Mouse (Mus musculus) neural tube, embryonic 12.5 days (tissue): ENCODE results near the gene Tox2. TPM values are rescaled to one million over a fixed set of nuclear protein-coding genes. Genes with fewer than 3 reads are reported as not detected.

Source experiments
- ATAC-seq: fragments of 200-750 bp; cut with Nextera tagmentation; 2 replicates; pipeline ENCODE4 v1.8.0; 2017; ENCODE audit warnings: low read depth, mild to moderate bottlenecking, moderate TSS enrichment, moderate library complexity; ENCODE audit not compliant: low FRiP score
- H3K27ac ChIP-seq: fragments of 300-500 bp; sonication (generic); 2 replicates; pipeline ENCODE4 v1.5.1; 2016
- H3K27me3 ChIP-seq: fragments of 300-500 bp; sonication (generic); replicated peaks from 2 replicates; pipeline ENCODE4 v1.6.1; 2016; ENCODE audit warnings: mild to moderate bottlenecking
- H3K36me3 ChIP-seq: fragments of 300-500 bp; sonication (generic); 2 replicates; pipeline ENCODE4 v1.6.1; 2016; ENCODE audit warnings: mild to moderate bottlenecking
- H3K4me1 ChIP-seq: fragments of 300-500 bp; sonication (generic); 2 replicates; pipeline ENCODE4 v1.6.1; 2016
- H3K4me2 ChIP-seq: fragments of 300-500 bp; sonication (generic); replicated peaks from 2 replicates; pipeline ENCODE4 v1.6.1; 2016; ENCODE audit warnings: mild to moderate bottlenecking
- H3K4me3 ChIP-seq: fragments of 300-500 bp; sonication (generic); 2 replicates; pipeline ENCODE4 v1.5.1; 2016
- H3K9ac ChIP-seq: fragments of 300-500 bp; sonication (generic); 2 replicates; pipeline ENCODE4 v1.6.1; 2016; ENCODE audit warnings: mild to moderate bottlenecking
- H3K9me3 ChIP-seq: fragments of 300-500 bp; sonication (generic); 2 replicates; pipeline ENCODE4 v1.6.1; 2016; ENCODE audit warnings: mild to moderate bottlenecking
- WGBS: fragments of 180-500 bp; shearing (Covaris S2); methylation state at CpG from one replicate; pipeline ENCODE4 v1.1.7; 2016; 5-methylcytosine and 5-hydroxymethylcytosine counted together
- polyA plus RNA-seq: library from polyadenylated mRNA; unstranded; fragments of >200 nt; fragmentation: Nextera tagmentation; extraction: Ambion mirVana; gene quantifications from 2 replicates; pipeline ENCODE4 v1.2.1, GENCODE M21; 2016

Tox2 gene
- polyA plus RNA-seq, 1 experiment from 2014 or later, result 18.8 TPM

DNA sequence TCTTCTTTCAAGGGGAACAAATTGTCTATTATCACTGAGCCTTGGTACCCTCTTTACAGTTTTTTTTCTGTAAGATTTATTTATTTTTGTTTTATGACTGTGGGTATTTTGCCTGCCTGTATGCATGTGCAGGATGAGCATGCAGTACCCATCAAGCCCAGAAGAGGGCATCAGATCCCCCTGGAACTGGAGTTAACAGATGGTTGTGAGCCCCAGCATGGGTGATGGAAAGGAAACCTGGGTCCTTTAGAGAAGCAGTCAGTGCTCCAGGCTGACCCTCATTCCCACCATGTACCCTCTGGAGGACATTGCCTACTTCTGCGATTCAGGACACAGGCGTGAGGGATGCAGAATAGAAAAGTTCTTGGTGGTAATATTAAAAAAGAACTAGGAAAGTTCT lies 4.4 kb downstream of the Tox2 start:
- Histone ChIP-seq H3K9me3 (no peaks in the 10 kb centered on the region), H3K4me1 (peaks cover 38% of the 10 kb centered on the region), H3K4me2 (no peak overlapping the region), H3K27ac (no peak overlapping the region), H3K27me3 (peaks cover 24% of the 10 kb centered on the region), H3K36me3 (no peaks in the 10 kb centered on the region), H3K4me3 (no peak overlapping the region), H3K9ac (no peak overlapping the region)
- 98% methylated on average over 2 of the region's 2 CpGs for WGBS
- no peak for ATAC-seq

DNA sequence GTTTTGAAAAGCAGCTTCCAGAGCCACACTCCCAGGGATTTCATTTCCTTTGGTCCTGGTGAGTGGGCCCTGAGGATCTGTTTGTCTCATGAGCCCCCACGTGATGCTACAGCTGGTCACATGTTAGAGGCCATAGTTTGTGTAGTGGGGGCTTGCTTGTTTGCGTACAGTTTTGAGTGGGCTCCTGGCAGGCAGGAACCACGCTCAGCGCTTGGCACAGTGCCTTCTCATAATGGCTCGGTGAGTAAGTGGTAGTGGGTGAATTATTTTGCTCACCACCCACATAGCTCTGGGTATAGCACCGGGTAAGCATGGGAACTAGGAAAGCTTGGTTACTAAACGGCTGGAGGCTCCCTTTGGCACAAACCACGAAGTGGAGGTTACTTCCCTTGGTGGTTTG lies 6.2 kb downstream of the Tox2 start:
- ATAC-seq, result no peak
- no peaks in the 10 kb centered on the region for H3K9me3 ChIP-seq
- H3K9ac ChIP-seq, result no peak overlapping the region
- peaks cover 15% of the 10 kb centered on the region for H3K27me3 ChIP-seq
- H3K4me1 ChIP-seq, result peaks cover 23% of the 10 kb centered on the region; the same call in 1 of the 2 replicates
- no peak overlapping the region for H3K27ac ChIP-seq
- H3K4me3 ChIP-seq, result no peak overlapping the region
- no peaks in the 10 kb centered on the region for H3K36me3 ChIP-seq
- H3K4me2 ChIP-seq, result no peak overlapping the region
- WGBS, result 85% methylated on average over 8 of the region's 8 CpGs

DNA sequence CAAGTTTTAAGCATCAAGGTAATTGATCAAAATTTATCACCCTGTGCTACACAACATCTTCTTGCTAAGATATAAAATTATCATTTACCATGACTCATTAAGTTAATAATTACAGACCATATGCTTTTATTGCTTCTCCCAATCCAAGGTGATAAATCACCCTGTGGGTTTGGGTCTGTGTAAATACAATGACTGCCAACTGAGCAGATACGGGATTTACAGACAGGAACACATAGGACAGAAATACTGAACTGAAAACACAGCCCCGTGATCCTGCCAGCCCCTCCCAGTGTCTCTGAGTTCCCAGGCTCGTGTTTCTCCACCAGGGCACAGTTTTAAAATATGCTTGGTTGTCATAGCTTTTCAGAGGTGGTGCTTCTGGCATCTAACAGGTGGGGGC lies 10.2 kb downstream of the Tox2 start:
- Histone ChIP-seq H3K9me3 (no peaks in the 10 kb centered on the region), H3K36me3 (no peaks in the 10 kb centered on the region), H3K4me2 (no peak overlapping the region), H3K27me3 (peaks cover 4% of the 10 kb centered on the region; the same call in 1 of the 2 replicates), H3K9ac (no peak overlapping the region), H3K27ac (no peak overlapping the region), H3K4me3 (no peak overlapping the region), H3K4me1 (no peaks in the 10 kb centered on the region)
- 25% methylated on average over 3 of the region's 3 CpGs for WGBS
- ATAC-seq, result no peak

DNA sequence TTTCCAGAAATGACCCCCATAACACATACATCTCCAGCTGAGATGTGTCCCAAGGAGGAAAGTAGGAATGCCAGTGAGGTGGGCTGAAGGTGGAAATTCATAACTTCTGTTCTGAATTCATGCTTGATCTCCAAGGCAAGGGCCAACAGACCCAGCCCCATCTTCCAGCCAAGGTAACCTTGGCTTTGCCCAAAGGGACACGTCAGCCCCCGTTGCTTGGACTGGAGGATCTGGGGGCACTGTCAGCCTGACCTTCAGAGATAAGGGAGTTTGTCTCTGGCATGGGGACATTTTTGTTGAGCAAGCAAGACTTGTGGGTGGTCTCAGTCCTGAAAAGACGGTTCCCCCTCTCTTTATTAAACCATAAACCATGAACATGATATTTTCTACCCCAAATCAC lies 15.2 kb downstream of the Tox2 start:
- no peak overlapping the region for H3K27ac ChIP-seq
- WGBS, result 86% methylated on average over 3 of the region's 3 CpGs
- ATAC-seq, result no peak
- H3K4me1 ChIP-seq, result 0 out of 2 replicates have a peak, but pooled peaks cover 4% of the 10 kb centered on the region
- H3K27me3 ChIP-seq, result peaks cover 8% of the 10 kb centered on the region; the same call in 1 of the 2 replicates
- no peak overlapping the region for H3K4me3 ChIP-seq
- no peak overlapping the region for H3K9ac ChIP-seq
- no peaks in the 10 kb centered on the region for H3K36me3 ChIP-seq
- H3K4me2 ChIP-seq, result no peak overlapping the region
- no peaks in the 10 kb centered on the region for H3K9me3 ChIP-seq

DNA sequence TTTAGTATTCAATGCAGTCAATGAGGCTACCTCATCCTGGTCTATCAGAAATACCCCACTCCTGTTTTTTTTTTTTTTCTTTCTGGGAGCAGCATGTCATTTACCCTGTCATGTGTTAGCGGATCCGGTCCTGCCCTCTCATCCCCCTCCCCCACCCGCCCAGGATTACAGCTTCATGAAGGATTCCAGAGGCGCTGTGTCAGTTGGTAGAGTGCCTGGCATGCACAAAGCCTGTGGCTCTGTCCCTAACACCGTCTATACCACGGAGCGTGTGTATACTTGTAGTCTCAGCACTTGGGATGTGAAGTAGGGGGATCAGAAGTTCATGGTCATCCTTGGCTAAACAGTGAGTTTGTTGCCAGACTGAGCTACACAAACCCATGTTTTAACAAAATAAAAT lies 15.6 kb downstream of the Tox2 start:
- H3K9me3 ChIP-seq, result no peaks in the 10 kb centered on the region
- no peak for ATAC-seq
- no peak overlapping the region for H3K27ac ChIP-seq
- no peak overlapping the region for H3K4me2 ChIP-seq
- no peaks in the 10 kb centered on the region for H3K36me3 ChIP-seq
- H3K4me1 ChIP-seq, result 0 out of 2 replicates have a peak, but pooled peaks cover 4% of the 10 kb centered on the region
- no peak overlapping the region for H3K9ac ChIP-seq
- H3K4me3 ChIP-seq, result no peak overlapping the region
- peaks cover 8% of the 10 kb centered on the region; the same call in 1 of the 2 replicates for H3K27me3 ChIP-seq
- WGBS, result 71% methylated on average over 7 of the region's 7 CpGs

DNA sequence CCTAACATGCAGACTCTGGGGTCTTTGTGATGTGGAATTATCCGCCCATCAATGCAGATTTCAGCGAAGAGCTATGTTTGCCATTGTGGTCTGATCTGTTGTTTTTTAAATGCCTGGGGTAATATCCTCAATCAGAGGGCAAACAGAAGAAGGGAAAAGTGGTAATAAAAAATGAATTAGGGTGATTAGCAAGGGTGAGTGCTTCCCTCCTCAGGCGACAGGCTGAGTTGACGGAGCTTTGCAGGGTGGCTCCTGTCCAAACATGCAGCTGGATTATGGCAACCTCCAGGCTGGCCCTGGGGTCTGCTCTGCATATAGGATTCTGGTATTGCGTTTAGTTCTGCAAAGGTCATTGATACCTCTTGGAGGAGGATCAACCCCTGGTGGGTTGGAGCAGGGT lies 16.5 kb downstream of the Tox2 start:
- Histone ChIP-seq H3K9ac (no peak overlapping the region), H3K27me3 (peaks cover 8% of the 10 kb centered on the region; the same call in 1 of the 2 replicates), H3K9me3 (no peaks in the 10 kb centered on the region), H3K4me1 (0 out of 2 replicates have a peak, but pooled peaks cover 4% of the 10 kb centered on the region), H3K27ac (no peak overlapping the region), H3K4me3 (no peak overlapping the region), H3K4me2 (no peak overlapping the region), H3K36me3 (no peaks in the 10 kb centered on the region)
- ATAC-seq, result no peak
- 37% methylated on average over 5 of the region's 5 CpGs for WGBS

DNA sequence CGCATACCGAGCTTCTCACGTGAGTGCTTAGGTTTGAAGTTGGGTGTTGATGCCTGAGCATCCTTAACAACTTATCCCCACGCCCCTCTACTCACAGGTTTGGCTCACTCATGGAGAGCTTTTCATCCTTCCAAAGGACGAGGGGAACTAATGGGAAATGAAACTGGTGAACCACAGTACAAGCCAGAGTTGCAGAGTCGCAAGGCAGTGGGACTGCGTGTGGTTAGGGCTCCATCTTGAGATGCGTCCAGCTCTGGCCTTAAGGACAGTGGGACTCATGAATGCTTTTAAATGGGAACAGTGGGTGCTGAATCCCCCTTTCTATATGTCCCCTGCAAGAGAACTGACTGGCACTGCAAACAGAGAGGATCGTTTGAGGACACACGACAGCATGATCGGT lies 17.8 kb downstream of the Tox2 start:
- ATAC-seq, result no peak
- Histone ChIP-seq H3K27ac (no peak overlapping the region), H3K9me3 (no peaks in the 10 kb centered on the region), H3K4me1 (0 out of 2 replicates have a peak, but pooled peaks cover 4% of the 10 kb centered on the region), H3K4me3 (no peak overlapping the region), H3K36me3 (no peaks in the 10 kb centered on the region), H3K4me2 (no peak overlapping the region), H3K27me3 (peaks cover 8% of the 10 kb centered on the region; the same call in 1 of the 2 replicates), H3K9ac (no peak overlapping the region)
- WGBS, result 93% methylated on average over 11 of the region's 11 CpGs

DNA sequence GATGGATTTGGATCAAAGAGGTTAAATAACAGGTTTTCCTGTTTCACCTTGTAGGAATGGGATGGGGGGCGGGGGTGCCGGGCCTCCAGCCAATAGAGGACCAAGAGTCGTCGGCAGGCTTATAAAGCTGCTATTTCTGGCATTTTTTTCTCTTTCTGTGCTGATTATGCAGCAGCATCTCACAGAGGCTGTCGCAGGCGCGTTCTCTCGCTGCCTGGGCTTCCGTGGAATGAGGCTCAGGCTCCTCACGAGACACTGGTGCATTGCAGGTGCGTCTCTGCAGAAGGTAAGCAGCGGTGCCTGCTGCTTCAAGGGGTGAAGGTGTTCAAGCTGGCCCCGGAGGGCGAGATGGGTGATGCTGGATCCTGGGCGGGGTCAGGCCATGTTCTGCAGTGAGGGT lies 22.4 kb downstream of the Tox2 start:
- no peak for ATAC-seq
- Histone ChIP-seq H3K4me1 (peaks cover 6% of the 10 kb centered on the region; the same call in 1 of the 2 replicates), H3K4me2 (no peak overlapping the region), H3K9ac (no peak overlapping the region), H3K4me3 (no peak overlapping the region), H3K36me3 (no peaks in the 10 kb centered on the region), H3K27me3 (0 out of 2 replicates have a peak, but pooled peaks cover 3% of the 10 kb centered on the region), H3K27ac (no peak overlapping the region), H3K9me3 (no peaks in the 10 kb centered on the region)
- 79% methylated on average over 15 of the region's 15 CpGs for WGBS

DNA sequence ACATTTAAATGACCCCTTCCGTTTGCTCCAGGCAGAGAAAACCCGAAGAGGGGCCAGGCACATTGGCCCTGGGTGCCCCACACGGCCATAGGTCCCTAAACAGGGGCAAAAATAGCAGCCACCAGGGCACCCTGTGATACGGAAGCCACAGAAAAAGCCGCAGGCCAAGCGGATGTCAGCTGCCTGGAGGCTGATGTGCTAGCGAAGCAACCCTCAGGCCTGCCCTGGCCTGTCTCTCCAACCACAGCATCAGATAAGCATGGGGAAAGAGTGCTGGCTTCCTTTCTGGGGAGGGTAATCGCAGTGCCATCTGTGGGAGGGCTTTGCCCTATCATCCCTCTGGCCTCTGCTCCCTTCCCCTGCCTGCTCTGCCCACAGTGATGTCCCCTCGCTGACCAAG lies 26.1 kb downstream of the Tox2 start:
- Histone ChIP-seq H3K9me3 (no peaks in the 10 kb centered on the region), H3K4me1 (peaks cover 11% of the 10 kb centered on the region; the same call in 1 of the 2 replicates)

DNA sequence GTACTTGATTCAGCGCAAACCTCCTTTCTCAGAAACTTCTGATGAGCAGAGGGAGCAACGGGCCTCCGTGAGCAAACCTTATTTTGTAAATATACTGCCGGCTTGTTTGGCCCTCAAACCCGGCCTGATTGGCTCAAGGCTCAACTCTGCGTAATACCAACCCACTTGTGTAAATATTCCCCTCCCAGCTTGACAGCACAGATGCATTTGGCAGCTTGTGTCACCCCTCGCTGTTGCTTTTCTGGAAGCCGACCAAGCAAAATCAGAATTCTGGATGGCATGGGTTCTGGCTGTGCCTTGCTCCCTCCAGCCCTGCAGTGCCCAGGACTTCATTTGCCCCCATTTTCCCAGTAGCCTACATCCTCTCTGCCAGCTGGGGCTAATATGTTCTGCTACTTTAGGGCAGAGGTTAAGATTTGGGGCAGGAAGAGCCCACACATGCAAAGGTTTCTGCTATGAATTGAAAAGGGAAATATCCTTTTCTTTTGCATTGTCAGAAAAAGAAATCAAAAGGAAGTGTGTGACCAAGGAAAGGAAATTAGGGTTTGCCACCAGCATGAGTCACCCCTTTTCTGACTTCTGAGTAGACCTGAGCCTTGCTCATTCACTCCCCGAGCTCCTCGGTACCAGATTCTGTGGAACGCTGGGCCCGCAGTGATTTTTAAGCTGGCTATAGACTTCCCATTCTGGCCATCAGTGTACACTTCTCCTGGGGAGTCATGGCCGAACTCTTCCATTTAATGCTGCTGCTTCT lies 29.0 kb downstream of the Tox2 start:
- no peaks in the 10 kb centered on the region for H3K9me3 ChIP-seq
- peaks cover 20% of the 10 kb centered on the region for H3K4me1 ChIP-seq
- no peaks in the 10 kb centered on the region; the same call in 1 of the 2 replicates for H3K27me3 ChIP-seq
- H3K4me2 ChIP-seq, result no peak overlapping the region
- H3K9ac ChIP-seq, result no peak overlapping the region
- no peak for ATAC-seq
- no peaks in the 10 kb centered on the region for H3K36me3 ChIP-seq
- H3K4me3 ChIP-seq, result no peak overlapping the region
- WGBS, result 76% methylated on average over 13 of the region's 13 CpGs
- no peak overlapping the region for H3K27ac ChIP-seq

More for the DNA sequence above, 26.1 kb downstream of the Tox2 start:
- no peak overlapping the region for H3K27ac ChIP-seq
- H3K9ac ChIP-seq, result no peak overlapping the region
- ATAC-seq, result no peak
- H3K4me3 ChIP-seq, result no peak overlapping the region
- no peak overlapping the region for H3K4me2 ChIP-seq
- H3K36me3 ChIP-seq, result no peaks in the 10 kb centered on the region
- no peaks in the 10 kb centered on the region for H3K27me3 ChIP-seq
- WGBS, result 83% methylated on average over 9 of the region's 9 CpGs

DNA sequence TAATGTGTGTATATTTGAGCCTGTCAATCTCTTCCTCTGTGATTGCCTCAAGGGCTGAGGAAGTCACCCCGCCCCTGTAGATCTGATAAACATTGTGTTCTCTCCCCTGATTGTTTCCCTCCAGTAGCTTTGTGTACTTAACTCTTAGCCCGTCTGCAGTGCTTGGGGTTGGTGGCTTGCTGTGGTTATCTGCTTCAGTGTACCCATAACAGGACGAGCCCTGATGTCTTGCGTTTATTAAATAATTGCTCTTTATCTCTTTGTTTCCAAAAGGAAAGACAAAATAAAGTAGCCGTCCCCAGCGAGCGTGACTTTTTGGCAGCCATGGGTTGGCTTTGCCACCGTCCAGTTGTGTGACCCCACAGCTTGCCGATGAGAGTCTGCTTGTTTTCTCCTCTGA lies 30.7 kb downstream of the Tox2 start:
- Histone ChIP-seq H3K9me3 (no peaks in the 10 kb centered on the region), H3K4me3 (no peak overlapping the region), H3K36me3 (no peaks in the 10 kb centered on the region), H3K27ac (no peak overlapping the region), H3K9ac (no peak overlapping the region), H3K4me2 (no peak overlapping the region), H3K4me1 (peaks cover 29% of the 10 kb centered on the region), H3K27me3 (peaks cover 3% of the 10 kb centered on the region; the same call in 1 of the 2 replicates)
- ATAC-seq, result no peak
- WGBS, result 83% methylated on average over 9 of the region's 9 CpGs

DNA sequence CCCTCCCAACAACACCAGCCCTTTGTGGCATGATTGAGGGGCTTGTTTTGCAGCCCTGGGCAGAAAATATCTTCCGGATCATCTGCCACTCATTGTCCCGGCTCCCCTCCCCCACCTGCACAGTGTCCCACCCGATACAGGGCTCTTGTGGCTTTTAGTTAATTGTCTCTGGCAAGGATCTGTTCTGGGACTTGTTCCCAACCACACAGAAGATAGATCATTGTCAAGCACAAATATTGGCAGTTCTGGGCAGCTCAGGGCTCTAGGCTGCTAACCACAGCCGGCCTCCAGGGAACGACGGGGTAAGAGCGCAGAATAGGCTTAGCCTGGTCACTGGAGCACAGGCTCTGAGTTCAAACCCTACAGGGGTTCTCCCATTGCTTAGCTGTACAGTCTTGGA lies 33.1 kb downstream of the Tox2 start:
- Histone ChIP-seq H3K27ac (no peak overlapping the region), H3K9ac (no peak overlapping the region), H3K4me2 (no peak overlapping the region), H3K36me3 (no peaks in the 10 kb centered on the region), H3K4me1 (peaks cover 30% of the 10 kb centered on the region), H3K27me3 (peaks cover 3% of the 10 kb centered on the region; the same call in 1 of the 2 replicates), H3K9me3 (no peaks in the 10 kb centered on the region), H3K4me3 (no peak overlapping the region)
- ATAC-seq, result peak; percentile 21; the same call in 1 of the 2 replicates
- 30% methylated on average over 7 of the region's 7 CpGs for WGBS
